8 mouse cellular contexts compared by ENCODE assay signal in the genomic region with DNA sequence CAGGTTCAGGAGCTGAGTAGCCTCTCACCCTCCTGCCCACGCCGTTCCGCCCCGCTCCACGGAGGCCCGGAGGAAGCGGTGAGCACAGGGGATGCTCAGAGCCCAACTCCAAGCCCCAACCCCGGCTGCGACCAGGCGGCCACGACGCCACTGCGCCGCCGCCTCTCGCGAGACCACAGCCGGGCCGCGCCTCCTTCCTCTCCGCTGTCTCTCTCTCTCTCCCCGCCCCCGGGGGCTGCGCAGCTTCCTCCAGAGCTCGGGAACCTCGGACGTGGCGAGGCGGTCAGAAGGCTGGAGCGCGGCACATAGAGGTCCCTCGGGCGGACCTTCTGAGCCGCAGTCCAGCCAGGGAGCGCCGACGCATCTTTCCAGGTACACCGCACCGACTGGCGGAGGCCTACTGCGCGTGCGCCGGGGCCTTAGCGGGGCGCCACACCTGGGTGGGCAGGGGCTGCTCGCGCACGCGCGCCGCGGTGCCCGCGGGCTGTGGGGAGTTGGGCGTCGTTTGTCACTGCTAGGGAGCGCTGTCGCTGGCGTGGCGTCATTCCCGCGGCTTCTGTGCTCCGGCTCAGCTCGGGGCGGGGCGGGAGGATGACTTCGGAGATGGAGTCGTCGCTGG. TPM values are rescaled to one million over a fixed set of nuclear protein-coding genes. Genes with fewer than 3 reads are reported as not detected.
A peak's percentile ranks its signal among the peaks of the same experiment; 100 is the strongest.
DNase-seq lines count a peak whose midpoint lies in the region; ATAC-seq lines count a peak whose summit lies in the region.

A gene (plus strand): TSS at position 180 of the 619 bp plus-strand sequence.

- H3K27ac ChIP-seq in intestine, embryonic 14.5 days (ENCODE audit: low read depth), result peak within 1 kb of the TSS; percentile 96

- no peaks in the 10 kb centered on the region for H3K27me3 ChIP-seq in intestine, embryonic 14.5 days (replicated peaks; ENCODE audit: control insufficient read depth, insufficient read depth, low read length)

- H3K36me3 ChIP-seq in intestine, embryonic 14.5 days (ENCODE audit: control insufficient read depth, insufficient read depth, low read length), result no peaks in the 10 kb centered on the region

- intact Hi-C loops in left cerebral cortex, postnatal 14 days (cut with DNase I), result loop anchor here (5.0 kb wide), 2 partner anchors 78 to 758 kb away; a partner anchor contains a TSS

- H3K9me3 ChIP-seq in intestine, embryonic 14.5 days (ENCODE audit: control insufficient read depth, low read length), result no peaks in the 10 kb centered on the region

- peak; percentile 97 for ATAC-seq in intestine, embryonic 14.5 days (replicated peaks; ENCODE audit: low FRiP score, low TSS enrichment, low read depth)

- peak within 1 kb of the TSS; percentile 94 for H3K9ac ChIP-seq in intestine, embryonic 14.5 days (ENCODE audit: low read length)

- WGBS in intestine, embryonic 14.5 days, result under 1% methylated on average over 69 of the region's 70 CpGs

- peaks cover 18% of the 10 kb centered on the region for H3K4me1 ChIP-seq in intestine, embryonic 14.5 days (replicated peaks; ENCODE audit: control insufficient read depth, insufficient read depth, low read length)

- H3K4me3 ChIP-seq in intestine, embryonic 14.5 days (ENCODE audit: low read depth, low read length), result peak within 1 kb of the TSS; percentile 87

- DNase-seq in adrenal gland, adult 18-20 months (ENCODE audit: low spot score in 2 of 2), result peak; percentile 94 to 95
- peak; percentile 96 for DNase-seq in embryo, embryonic 11 days
- peak; percentile 96 for DNase-seq in gastrocnemius, postnatal 25 days
- peak; percentile 98 for DNase-seq in intestine, embryonic 14.5 days (ENCODE audit: low spot score)
- DNase-seq in left cerebral cortex, postnatal 14 days (ENCODE audit: low spot score in 2 of 2), result peak; percentile 97 to 98
- peak; percentile 96 for DNase-seq in mesoderm, embryonic 11.5 days (ENCODE audit: low read depth, low spot score)
- peak; percentile 95 to 96 for DNase-seq in right cerebral cortex, postnatal 36 days (ENCODE audit: low spot score in 2 of 2)
- DNase-seq in yolk sac, embryonic 10.5 days (ENCODE audit: low spot score), result peak; percentile 98

- H3K4me2 ChIP-seq in intestine, embryonic 14.5 days (ENCODE audit: low read length), result peak within 1 kb of the TSS; percentile 87

RNA-seq across cellular contexts. Expression of the gene that starts here (rescaled TPM):
- 10 to 100 TPM; 12.9 to 13.3 TPM for total RNA-seq in adrenal gland, adult 18-20 months (2021)
- total RNA-seq in gastrocnemius, postnatal 25 days (2021), result 1 to 10 TPM; 7.3 to 8.3 TPM
- 20.0 and 20.3 TPM in 2 replicates for polyA plus RNA-seq in intestine, embryonic 14.5 days (2014; fragmentation: Nextera tagmentation; extraction: Ambion mirVana)
- total RNA-seq in left cerebral cortex, postnatal 14 days (2021), result 10 to 100 TPM; 21.1 to 21.7 TPM

Comparison
In these comparisons a context has a peak if more than half of its experiments do, and no peak if none do; other contexts are left out.
1. Peak in every context shown above with its lines: DNase-seq, ATAC-seq, H3K4me3 ChIP-seq and H3K27ac ChIP-seq.